Mouse (Mus musculus) liver, postnatal 0 days (tissue): ENCODE measurements at regions not wholly inside any gene's neighbourhood (a gene's known extent, or its start where the extent isn't known, plus 50 kb on each side); places are given as distances from the start of the nearest gene placed in this dataset.

Experiments used
- CTCF ChIP-seq: sonication (generic); IDR thresholded peaks from 2 replicates; pipeline ENCODE4 v1.5.1; 2016; ENCODE audit warnings: antibody characterized with exemption, low read depth
- EP300 ChIP-seq: IDR thresholded peaks from 2 replicates; pipeline ENCODE4 v1.6.1; 2016; ENCODE audit warnings: antibody characterized with exemption, low read depth, mild to moderate bottlenecking

GRCm38 (mm10) chr9:60968281-60969031, 174.1 kb downstream of the Uaca start:
- TF ChIP-seq CTCF: peak; percentile 32
- no peak for TF ChIP-seq EP300
